Mouse (Mus musculus): ENCODE measurements around the gene Gm16451. TPM values are rescaled to one million over a fixed set of nuclear protein-coding genes. Genes with fewer than 3 reads are reported as not detected.
"Not testable (repeated sequence)": the region's sequence is repeated elsewhere in the genome, so short reads cannot be mapped to it uniquely, and the experiment has no call there.

Gene Gm16451
- not detected for total RNA-seq (2021)

GRCm38 (mm10) chr7:22118145-22118544 lies at the start of gene Gm16451:
Gene Gm16451, minus strand, starts transcription at chr7:22118245.
- DNase-seq (ENCODE audit: low spot score); intact Hi-C loops (cut with DNase I): not testable (repeated sequence)

- intact Hi-C loops (cut with DNase I); DNase-seq (ENCODE audit: low spot score): not testable (repeated sequence)
Measured at GRCm38 (mm10) chr7:22163935-22164334, 45.9 kb upstream of the Gm16451 start, which contains the start of gene Vmn1r142. Gene Vmn1r142, minus strand, starts transcription at chr7:22164035.

GRCm38 (mm10) chr7:22134641-22135040 lies 16.6 kb upstream of the Gm16451 start, which contains the start of gene Gm10666:
Gene Gm10666, minus strand, starts transcription at chr7:22134741.
- DNase-seq (ENCODE audit: low spot score); intact Hi-C loops (cut with DNase I): not testable (repeated sequence)

GRCm38 (mm10) chr7:22068757-22069156 lies 49.3 kb downstream of the Gm16451 start, which contains the start of gene Vmn1r139:
Gene Vmn1r139, plus strand, starts transcription at chr7:22069057.
- DNase-seq (ENCODE audit: low spot score); intact Hi-C loops (cut with DNase I): not testable (repeated sequence)

Other genes starting within 250 kb of the Gm16451 start
- gene Gm5891, start 197.0 kb downstream of the Gm16451 start, total RNA-seq (2021): not detected
- not detected for gene Vmn1r137, start 123.7 kb downstream of the Gm16451 start, total RNA-seq (2021)
- not detected for gene Vmn1r138, start 89.3 kb downstream of the Gm16451 start, total RNA-seq (2021)
- gene Gm6176, start 61.9 kb downstream of the Gm16451 start, total RNA-seq (2021): not detected
- not detected for gene Vmn1r139, start 49.2 kb downstream of the Gm16451 start, total RNA-seq (2021)
- not detected for gene Gm10666, start 16.5 kb upstream of the Gm16451 start, total RNA-seq (2021)
- not detected for gene Vmn1r142, start 45.8 kb upstream of the Gm16451 start, total RNA-seq (2021)
- gene Vmn1r143, start 71.1 kb upstream of the Gm16451 start, total RNA-seq (2021): not detected
- not detected for gene Gm8653, start 83.0 kb upstream of the Gm16451 start, total RNA-seq (2021)
- gene Gm8453, start 111.2 kb upstream of the Gm16451 start, total RNA-seq (2021): not detected
- not detected for gene Gm4187, start 211.5 kb upstream of the Gm16451 start, total RNA-seq (2021)